Mouse (Mus musculus) forebrain, postnatal 0 days (tissue): ENCODE measurements around the gene Tbccd1. TPM values are rescaled to one million over a fixed set of nuclear protein-coding genes. Genes with fewer than 3 reads are reported as not detected.

Experiments
- ATAC-seq: fragments of 200-750 bp; cut with Nextera tagmentation; 2 replicates; pipeline ENCODE4 v1.8.0; 2017; ENCODE audit warnings: mild to moderate bottlenecking, moderate library complexity
- DNase-seq: peaks from one replicate; pipeline ENCODE4 v3.0.0-alpha.2; 2015
- H3K27ac ChIP-seq: fragments of 300-500 bp; sonication (generic); 2 replicates; pipeline ENCODE4 v1.5.1; 2014; ENCODE audit warnings: low read depth, mild to moderate bottlenecking, antibody characterized with exemption, low read length, moderate library complexity, mixed read lengths
- H3K27me3 ChIP-seq: fragments of 300-500 bp; sonication (generic); 2 replicates; pipeline ENCODE4 v1.6.1; 2014; ENCODE audit warnings: mild to moderate bottlenecking, low read length, mixed read lengths; ENCODE audit not compliant: insufficient read depth
- H3K36me3 ChIP-seq: fragments of 300-500 bp; sonication (generic); 2 replicates; pipeline ENCODE4 v1.6.1; 2014; ENCODE audit warnings: mild to moderate bottlenecking, moderate library complexity; ENCODE audit not compliant: insufficient read depth
- H3K4me1 ChIP-seq: fragments of 300-500 bp; sonication (generic); 2 replicates; pipeline ENCODE4 v1.6.1; 2014; ENCODE audit warnings: antibody characterized with exemption; ENCODE audit not compliant: insufficient read depth
- H3K4me2 ChIP-seq: fragments of 300-500 bp; sonication (generic); 2 replicates; pipeline ENCODE4 v1.6.1; 2014; ENCODE audit warnings: low read depth, mild to moderate bottlenecking, moderate library complexity
- H3K4me3 ChIP-seq: fragments of 300-500 bp; sonication (generic); 2 replicates; pipeline ENCODE4 v1.5.1; 2014; ENCODE audit warnings: low read depth, low read length, mixed read lengths
- H3K9ac ChIP-seq: fragments of 300-500 bp; sonication (generic); 2 replicates; pipeline ENCODE4 v1.6.1; 2014; ENCODE audit warnings: mild to moderate bottlenecking
- H3K9me3 ChIP-seq: fragments of 300-500 bp; sonication (generic); 2 replicates; pipeline ENCODE4 v1.6.1; 2016; ENCODE audit warnings: low read length
- CTCF ChIP-seq: sonication (generic); IDR thresholded peaks from 2 replicates; pipeline ENCODE4 v1.5.1; 2016; ENCODE audit warnings: antibody characterized with exemption, control low read depth, low read depth
- whole genome bisulfite sequencing: fragments of 180-500 bp; shearing (Covaris S2); extraction: QIAGEN DNeasy Blood & Tissue Kit; methylation state at CpG from one replicate; pipeline ENCODE4 v1.1.7; 2014; 5-methylcytosine and 5-hydroxymethylcytosine counted together
- polyA plus RNA-seq: library from polyadenylated mRNA; unstranded; fragments of >200 nt; fragmentation: Nextera tagmentation; extraction: Ambion mirVana; gene quantifications from 2 replicates; pipeline ENCODE4 v1.2.1, GENCODE M21; 2015
- total RNA-seq: library from RNA; depleted of rRNA; stranded (reverse); fragments of >200 nt; gene quantifications from 2 replicates; pipeline ENCODE4 v1.2.3, GENCODE M21; 2014

Gene Tbccd1
- total and polyA plus RNA-seq, 2 experiments from 2014 or later = 14.9 to 18.0 TPM

- Histone ChIP-seq H3K27ac (no peak overlapping the region), H3K9me3 (no peaks in the 10 kb centered on the region), H3K4me3 (no peak overlapping the region), H3K4me2 (no peak overlapping the region), H3K4me1 (no peaks in the 10 kb centered on the region), H3K27me3 (no peaks in the 10 kb centered on the region), H3K9ac (no peak overlapping the region), H3K36me3 (peaks cover 62% of the 10 kb centered on the region)
- WGBS = 89% methylated on average over 8 of the region's 8 CpGs
- peak; percentile 74 for ATAC-seq
- no peak for DNase-seq
- no peak for TF ChIP-seq CTCF
Measured at GRCm38 (mm10) chr16:22872397-22872796, 14.9 kb upstream of the Tbccd1 start.

GRCm38 (mm10) chr16:22856773-22857172 is 696 bp downstream of the Tbccd1 start:
- Histone ChIP-seq H3K27ac (no peak overlapping the region), H3K36me3 (0 out of 2 replicates have a peak, but pooled peaks cover 4% of the 10 kb centered on the region), H3K27me3 (no peaks in the 10 kb centered on the region), H3K4me2 (peak overlapping the region; percentile 71), H3K4me3 (peak overlapping the region; percentile 94), H3K9me3 (no peaks in the 10 kb centered on the region), H3K4me1 (peaks cover 12% of the 10 kb centered on the region; the same call in 1 of the 2 replicates), H3K9ac (peak overlapping the region; percentile 33)
- ATAC-seq (no peak), DNase-seq (no peak)
- WGBS = 13% methylated on average over 9 of the region's 9 CpGs
- no peak for TF ChIP-seq CTCF

- no peaks in the 10 kb centered on the region for H3K36me3 ChIP-seq
Measured at GRCm38 (mm10) chr16:22852709-22853108, 4.8 kb downstream of the Tbccd1 start.

GRCm38 (mm10) chr16:22848331-22848730 is 9.1 kb downstream of the Tbccd1 start:
- Histone ChIP-seq H3K27me3 (no peaks in the 10 kb centered on the region), H3K4me2 (no peak overlapping the region), H3K9ac (no peak overlapping the region), H3K9me3 (no peaks in the 10 kb centered on the region), H3K36me3 (no peaks in the 10 kb centered on the region), H3K27ac (no peak overlapping the region), H3K4me3 (no peak overlapping the region), H3K4me1 (no peaks in the 10 kb centered on the region; the same call in 1 of the 2 replicates)
- ATAC-seq = no peak
- no peak for TF ChIP-seq CTCF
- DNase-seq = no peak
- 69% methylated on average over 1 of the region's 1 CpGs for whole genome bisulfite sequencing

More at GRCm38 (mm10) chr16:22852709-22853108, 4.8 kb downstream of the Tbccd1 start:
- 0 out of 2 replicates have a peak, but pooled peaks cover 5% of the 10 kb centered on the region for H3K4me1 ChIP-seq
- H3K4me2 ChIP-seq = no peak overlapping the region
- ATAC-seq (no peak), DNase-seq (no peak)
- WGBS = 95% methylated on average over 4 of the region's 4 CpGs
- no peak for TF ChIP-seq CTCF
- H3K4me3 ChIP-seq = no peak overlapping the region
- no peak overlapping the region for H3K27ac ChIP-seq
- H3K27me3 ChIP-seq = no peaks in the 10 kb centered on the region
- no peak overlapping the region for H3K9ac ChIP-seq
- no peaks in the 10 kb centered on the region for H3K9me3 ChIP-seq

- 80% methylated on average over 1 of the region's 1 CpGs for WGBS
- H3K4me2 ChIP-seq = no peak overlapping the region
- no peaks in the 10 kb centered on the region for H3K9me3 ChIP-seq
- H3K36me3 ChIP-seq = no peaks in the 10 kb centered on the region
- no peak overlapping the region for H3K4me3 ChIP-seq
- no peak for DNase-seq
- no peaks in the 10 kb centered on the region; the same call in 1 of the 2 replicates for H3K4me1 ChIP-seq
- no peak for TF ChIP-seq CTCF
- H3K27me3 ChIP-seq = no peaks in the 10 kb centered on the region
- no peak for ATAC-seq
- no peak overlapping the region for H3K9ac ChIP-seq
- H3K27ac ChIP-seq = no peak overlapping the region
Measured at GRCm38 (mm10) chr16:22847686-22848085, 9.8 kb downstream of the Tbccd1 start.

- WGBS = 87% methylated on average over 4 of the region's 4 CpGs
- DNase-seq (no peak), ATAC-seq (no peak)
- TF ChIP-seq CTCF = no peak
- Histone ChIP-seq H3K4me3 (no peak overlapping the region), H3K4me2 (no peak overlapping the region), H3K9ac (no peak overlapping the region), H3K27ac (no peak overlapping the region), H3K27me3 (no peaks in the 10 kb centered on the region), H3K9me3 (no peaks in the 10 kb centered on the region), H3K36me3 (no peaks in the 10 kb centered on the region; the same call in 1 of the 2 replicates), H3K4me1 (no peaks in the 10 kb centered on the region; the same call in 1 of the 2 replicates)
Measured at GRCm38 (mm10) chr16:22845481-22845880, 12.0 kb downstream of the Tbccd1 start.

GRCm38 (mm10) chr16:22844834-22845233 is 12.6 kb downstream of the Tbccd1 start:
- Histone ChIP-seq H3K4me2 (peak overlapping the region; percentile 95), H3K4me1 (no peaks in the 10 kb centered on the region; the same call in 1 of the 2 replicates), H3K27ac (no peak overlapping the region), H3K27me3 (no peaks in the 10 kb centered on the region), H3K4me3 (peak overlapping the region; percentile 61), H3K9me3 (no peaks in the 10 kb centered on the region), H3K9ac (peak overlapping the region; percentile 77), H3K36me3 (no peaks in the 10 kb centered on the region; the same call in 1 of the 2 replicates)
- TF ChIP-seq CTCF = no peak
- WGBS = 64% methylated on average over 5 of the region's 5 CpGs
- ATAC-seq = no peak
- no peak for DNase-seq
